Mouse (Mus musculus): ENCODE data around the gene Klc2.
"Not testable (repeated sequence)": the region's sequence is repeated elsewhere in the genome, so short reads cannot be mapped to it uniquely, and the experiment has no call there.

Klc2 gene

GRCm38 (mm10) chr19:5118384-5118698, at the start of gene Klc2:
Gene Klc2 (minus strand): TSS chr19:5118560.
- no peak for DNase-seq

GRCm38 (mm10) chr19:5167477-5167876, 49.1 kb upstream of the Klc2 start:
- no peak for DNase-seq

DNA sequence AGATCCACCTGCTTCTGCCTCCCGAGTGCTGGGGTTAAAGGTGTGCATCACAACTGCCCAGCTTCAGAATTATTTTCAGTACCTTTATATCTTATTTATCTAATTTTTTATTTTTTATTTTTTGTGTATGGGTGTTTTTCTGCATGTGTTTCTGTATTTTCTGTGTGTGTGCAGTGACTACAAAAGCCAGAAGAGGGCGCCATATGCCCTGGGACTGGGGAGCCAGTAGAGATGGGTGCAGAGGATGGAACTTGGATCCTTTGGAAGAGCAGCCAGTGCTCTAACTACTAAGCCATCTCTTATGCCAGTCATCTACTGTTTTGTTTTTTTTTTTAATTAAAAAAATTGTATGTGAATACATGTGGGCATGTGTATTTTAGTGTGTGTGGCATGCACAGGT, 46.0 kb upstream of the Klc2 start:
- no peak for DNase-seq

DNA sequence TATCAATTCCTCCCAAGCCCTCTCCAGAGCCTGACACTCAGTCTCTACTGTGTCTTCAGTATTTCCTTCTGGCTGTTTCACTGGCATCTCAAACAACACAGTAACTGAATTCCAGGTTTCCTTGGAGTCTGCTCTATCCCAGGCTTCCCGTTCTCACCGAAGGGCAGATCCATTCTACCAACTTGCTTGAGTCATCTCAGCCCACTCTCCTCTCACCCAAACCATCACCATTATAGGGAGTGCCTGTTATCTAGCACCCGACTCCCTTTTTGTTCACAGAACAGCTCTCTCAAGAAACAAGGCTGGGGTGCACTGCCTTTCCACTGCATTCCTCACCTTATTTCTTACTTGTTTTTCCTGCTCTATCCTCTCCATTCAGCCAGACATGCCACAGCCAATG, 43.6 kb upstream of the Klc2 start:
- DNase-seq: no peak

DNA sequence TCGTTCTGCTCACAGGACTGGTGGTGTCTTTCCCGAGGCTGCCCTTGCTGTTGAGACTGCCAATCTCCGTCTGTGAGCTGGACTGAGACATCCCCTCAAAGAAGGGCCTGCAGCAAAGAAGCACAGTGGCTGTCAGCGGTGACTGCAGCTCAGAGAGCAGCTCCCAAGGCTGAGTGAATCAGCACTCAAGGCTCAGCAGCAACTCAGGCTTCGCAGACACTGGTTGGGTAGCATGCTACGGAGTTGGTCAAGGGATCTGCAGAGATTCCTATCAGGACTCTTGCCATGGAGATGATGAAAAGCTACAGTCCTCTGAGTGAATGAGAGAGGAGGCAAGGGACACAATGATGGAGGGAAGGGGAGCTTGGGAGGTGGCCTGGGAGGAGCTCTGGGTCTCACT, 33.9 kb upstream of the Klc2 start:
- no peak for DNase-seq

- no peak for DNase-seq
Measured at GRCm38 (mm10) chr19:5151741-5152140, 33.4 kb upstream of the Klc2 start.

GRCm38 (mm10) chr19:5151331-5151730, 33.0 kb upstream of the Klc2 start:
- peak; percentile 76 for DNase-seq

- DNase-seq: no peak
Measured at GRCm38 (mm10) chr19:5150358-5150757, 32.0 kb upstream of the Klc2 start.

DNA sequence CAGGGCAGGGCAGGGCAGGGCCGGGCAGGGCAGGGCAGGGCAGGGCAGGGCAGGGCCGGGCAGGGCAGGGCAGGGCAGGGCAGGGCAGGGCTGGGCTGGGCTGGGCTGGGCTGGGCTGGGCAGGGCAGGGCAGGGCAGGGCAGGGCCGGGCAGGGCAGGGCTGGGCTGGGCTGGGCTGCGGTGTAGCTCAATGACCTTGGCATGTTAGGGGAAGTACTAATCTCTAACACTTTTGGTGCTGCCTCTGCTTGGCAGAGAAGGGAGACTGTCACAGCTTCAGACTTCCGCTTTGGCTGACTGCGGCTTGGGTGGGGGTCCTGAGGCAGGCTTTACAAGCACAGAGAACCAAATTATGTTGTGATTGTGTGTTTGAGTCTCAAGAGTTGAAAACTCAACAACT, 30.7 kb upstream of the Klc2 start:
- not testable (repeated sequence) for DNase-seq

- peak; percentile 67 for DNase-seq
Measured at GRCm38 (mm10) chr19:5139640-5140039, 21.3 kb upstream of the Klc2 start.

GRCm38 (mm10) chr19:5131237-5131636, 12.9 kb upstream of the Klc2 start:
- no peak for DNase-seq

GRCm38 (mm10) chr19:5129770-5130169, 11.4 kb upstream of the Klc2 start:
- DNase-seq: no peak

GRCm38 (mm10) chr19:5124055-5124614, 5.8 kb upstream of the Klc2 start:
- no peak for DNase-seq

GRCm38 (mm10) chr19:5123241-5123640, 4.9 kb upstream of the Klc2 start:
- no peak for DNase-seq

DNA sequence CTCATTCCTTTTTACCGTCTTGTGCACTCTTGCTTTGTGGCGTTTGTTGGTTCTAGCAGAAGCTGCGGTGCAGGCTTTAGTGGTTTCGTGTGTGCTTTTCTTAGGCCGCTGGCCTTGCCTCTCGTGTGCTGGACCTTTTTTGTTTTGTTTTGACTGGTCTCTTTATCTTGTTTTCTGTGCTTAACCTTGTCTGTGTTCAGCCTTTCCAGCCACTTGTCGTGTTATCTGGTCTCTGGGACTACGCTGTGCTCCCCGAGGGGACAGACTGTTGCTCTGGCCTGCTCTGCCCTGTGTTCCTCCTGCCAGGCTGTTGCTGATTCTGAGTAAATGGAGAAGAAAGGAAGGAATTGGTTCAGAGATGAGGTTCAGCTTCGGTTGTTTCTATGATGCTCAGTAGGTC, 4.1 kb upstream of the Klc2 start:
- DNase-seq: no peak

GRCm38 (mm10) chr19:5117494-5118383, 621 bp downstream of the Klc2 start:
- peak; percentile 97 for DNase-seq

DNA sequence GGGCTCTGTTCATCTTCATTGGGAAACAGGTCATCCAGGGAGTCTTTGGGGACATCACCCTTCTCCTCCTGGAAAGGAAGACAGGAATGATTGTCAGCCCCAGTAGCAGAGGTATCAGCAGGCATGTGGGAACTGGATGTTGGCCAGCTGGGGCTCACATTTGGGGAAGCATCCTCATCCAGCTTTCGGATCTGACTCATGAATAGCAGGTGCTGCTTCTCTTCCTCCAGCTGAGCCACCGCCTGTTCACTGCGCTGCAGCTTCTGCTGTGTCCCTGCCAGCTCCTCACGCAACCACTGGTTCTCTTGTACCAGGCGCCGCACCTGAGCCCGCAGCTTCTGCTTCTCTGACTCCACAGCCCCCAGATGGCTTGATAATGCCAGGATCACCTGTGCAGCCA, 4.6 kb downstream of the Klc2 start:
- no peak for DNase-seq

DNA sequence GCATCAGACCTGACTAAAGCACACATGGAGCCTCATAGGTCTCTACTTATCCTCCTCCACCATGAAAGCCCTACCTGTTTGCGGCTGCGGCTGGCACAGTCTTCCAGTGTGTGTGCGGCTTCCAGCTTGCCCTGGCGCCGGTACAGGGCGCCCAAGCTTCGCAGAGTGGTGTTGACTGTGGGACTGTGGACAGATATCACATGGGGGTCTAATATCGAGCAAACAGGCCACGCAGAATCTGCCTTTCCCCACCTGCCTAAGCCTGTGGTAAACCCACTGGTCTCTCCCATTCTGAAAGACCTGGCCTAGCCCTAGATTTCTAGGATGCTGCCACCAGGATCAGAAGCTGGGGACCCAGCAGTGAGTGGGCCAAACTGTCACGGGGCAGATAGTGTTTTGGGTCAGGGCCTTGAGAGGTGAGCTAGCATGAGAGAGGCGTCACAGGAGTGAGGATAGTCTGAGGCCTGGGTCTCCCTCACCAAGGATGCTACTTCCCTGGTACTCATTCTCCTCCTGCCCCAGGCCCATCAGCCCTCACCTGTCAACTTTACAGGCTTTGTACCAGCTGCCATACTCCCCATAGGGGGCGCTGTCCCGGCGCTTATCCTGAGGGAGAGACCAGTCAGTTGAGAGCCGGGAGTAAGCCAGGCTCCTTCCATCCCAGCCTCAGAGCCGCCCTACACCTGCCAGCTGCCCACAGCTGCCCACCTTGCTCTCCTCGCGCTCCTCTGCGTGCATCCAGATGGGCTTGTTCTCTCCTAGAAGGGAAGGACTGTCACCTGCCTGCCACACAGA, 8.5 kb downstream of the Klc2 start:
- no peak for DNase-seq

- DNase-seq: no peak
Measured at GRCm38 (mm10) chr19:5108702-5109101, 9.7 kb downstream of the Klc2 start.

DNA sequence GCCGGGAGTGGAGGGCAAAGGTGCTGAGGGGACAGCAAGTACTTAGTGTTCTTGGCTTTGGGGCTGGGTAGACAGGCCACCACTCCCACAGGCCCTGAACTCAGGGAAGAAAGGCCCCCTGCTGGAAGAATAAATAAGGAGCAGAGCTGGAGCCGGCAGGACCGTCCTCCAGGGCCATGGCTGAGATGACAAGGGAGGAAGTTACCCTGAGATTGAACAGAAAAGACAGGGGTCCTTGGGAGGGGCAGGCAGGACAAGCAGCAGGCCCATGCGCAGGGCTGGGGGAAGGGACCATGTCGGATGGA, 10.1 kb downstream of the Klc2 start:
- DNase-seq: peak; percentile 65

- DNase-seq: no peak
Measured at GRCm38 (mm10) chr19:5107556-5108270, 10.6 kb downstream of the Klc2 start.

DNA sequence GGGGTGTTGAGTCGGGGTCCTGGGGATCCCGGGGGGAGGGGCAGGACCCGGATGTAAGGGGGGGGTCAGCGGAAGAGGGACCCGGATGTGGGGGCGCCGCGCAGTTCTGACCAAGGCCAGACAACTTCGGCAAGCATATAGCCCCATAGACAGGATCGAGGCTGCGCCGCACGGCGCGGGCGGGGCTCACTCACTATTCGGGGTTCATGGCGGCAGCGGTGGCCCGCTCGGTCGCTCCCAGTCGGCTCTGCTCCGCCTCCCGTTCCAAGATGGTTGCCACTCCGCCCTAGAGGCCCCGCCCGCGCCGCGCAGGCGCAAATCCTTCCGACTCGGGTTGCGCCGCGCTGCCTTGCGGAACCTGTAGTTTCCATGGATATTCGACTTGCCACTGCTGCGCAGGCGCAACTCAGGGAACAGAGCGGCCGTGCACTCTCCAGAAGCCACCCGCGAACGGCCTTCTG, 11.6 kb downstream of the Klc2 start, which contains the start of gene Rab1b:
Gene Rab1b (minus strand): TSS at position 342 of the 461 bp plus-strand sequence.
- peak; percentile 99 for DNase-seq

DNA sequence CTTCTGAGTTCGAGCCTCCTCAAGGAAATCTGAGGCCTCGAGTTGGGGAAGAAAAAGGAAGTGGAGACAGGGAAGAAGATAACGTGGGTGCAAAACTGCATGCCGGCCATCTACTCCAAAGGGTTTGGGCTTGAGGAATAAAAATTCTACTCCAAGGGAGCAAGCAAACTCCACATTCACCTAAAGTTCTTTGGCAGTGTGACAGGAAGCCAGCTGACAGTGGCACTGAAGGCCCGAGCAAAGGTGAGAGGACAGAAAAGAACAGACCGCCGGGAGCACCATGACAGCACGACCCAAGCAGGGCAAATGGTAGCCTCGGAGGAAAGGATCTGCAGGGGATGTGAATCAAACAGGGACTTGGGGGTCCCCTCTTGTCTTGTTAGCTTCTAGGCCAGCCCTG, 12.3 kb downstream of the Klc2 start:
- no peak for DNase-seq

All from embryo, embryonic 11 days (tissue).